Comparison of ENCODE assay signal across 19 mouse cellular contexts in the genomic region with DNA sequence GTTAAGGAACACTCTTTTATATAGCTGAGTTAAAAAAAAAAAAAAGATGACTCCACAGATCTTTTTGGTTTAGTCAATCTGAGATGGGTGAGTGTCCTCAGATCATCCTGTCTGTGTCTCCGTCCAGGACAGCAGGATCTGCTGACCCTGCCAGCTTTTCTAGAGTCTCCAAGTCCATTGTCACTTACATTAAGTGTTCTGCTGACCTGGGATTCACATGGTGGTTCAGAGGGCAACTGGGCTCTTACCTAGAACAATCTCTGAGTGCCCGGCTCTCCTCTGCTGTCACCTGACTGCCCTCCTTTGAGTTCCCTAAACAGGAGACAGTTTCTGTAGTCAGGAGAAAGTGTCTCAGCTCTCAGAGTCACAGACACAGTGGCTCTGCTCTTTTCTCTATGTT.
A peak's percentile ranks its signal among the peaks of the same experiment; 100 is the strongest.
DNase-seq lines count a peak whose midpoint lies in the region; ATAC-seq and TF ChIP-seq lines count a peak whose summit lies in the region.
"Had no signal": no experiment of that assay in that cellular context is flagged by ENCODE, and none has a peak within 500 bp of the region (broad histone marks: within the 10 kb centered on the region; RNA-seq: fewer than 3 reads in every experiment).

No protein-coding gene starts in this region.

- no peak overlapping the region for H3K4me2 ChIP-seq in kidney, embryonic 14.5 days (replicated peaks; ENCODE audit: low read depth, low read length)
- H3K4me2 ChIP-seq in kidney, postnatal 0 days (ENCODE audit: low read length) = no peak overlapping the region
- H3K4me2 ChIP-seq: embryonic facial prominence, embryonic 12.5 days; forebrain, embryonic 12.5 days; heart, embryonic 11.5 days; heart, embryonic 15.5 days had no signal

- no peak for ATAC-seq in kidney, embryonic 14.5 days (ENCODE audit: low FRiP score, low TSS enrichment)
- ATAC-seq in kidney, postnatal 0 days (replicated peaks; ENCODE audit: low FRiP score, low read depth) = 0 out of 2 replicates have a peak, but pooled peaks have one; percentile 16
- ATAC-seq: forebrain, embryonic 16.5 days had no signal

- H3K4me3 ChIP-seq in kidney, embryonic 14.5 days (ENCODE audit: low read length) = no peak overlapping the region
- H3K4me3 ChIP-seq in kidney, postnatal 0 days (replicated peaks; ENCODE audit: low read depth, low read length) = no peak overlapping the region
- H3K4me3 ChIP-seq in olfactory bulb, adult 2 months (ENCODE audit: insufficient read depth, low read depth, low read length) = no peak overlapping the region
- H3K4me3 ChIP-seq: embryonic facial prominence, embryonic 12.5 days; forebrain, embryonic 12.5 days; heart, embryonic 15.5 days; hindbrain, embryonic 10.5 days had no signal

- peak; percentile 68 for DNase-seq in kidney, adult 11 months
- DNase-seq in kidney, postnatal 4 days = no peak
- DNase-seq in kidney, adult 9 months = peak; percentile 69
- no peak for DNase-seq in kidney, postnatal 0 days (ENCODE audit: low spot score)
- DNase-seq in cerebellum, postnatal 25 days = no peak
- DNase-seq: adrenal gland, postnatal 10 days; cerebellum, adult 11 months; cerebellum, adult 8-10 months; cerebellum, postnatal 14 days; gastrocnemius, postnatal 10 days; heart, adult 18-20 months had no signal

- peaks cover 18% of the 10 kb centered on the region for H3K36me3 ChIP-seq in kidney, embryonic 14.5 days (ENCODE audit: control insufficient read depth, insufficient read depth, low read length)
- H3K36me3 ChIP-seq in kidney, postnatal 0 days (ENCODE audit: insufficient read depth, low read length) = peaks cover 16% of the 10 kb centered on the region; the same call in 1 of the 2 replicates
- H3K36me3 ChIP-seq: heart, embryonic 15.5 days had no signal

- WGBS in kidney, embryonic 14.5 days = 85% methylated on average over 2 of the region's 2 CpGs
- WGBS in kidney, postnatal 0 days = 79% methylated on average over 2 of the region's 2 CpGs
- WGBS in olfactory bulb, adult 2 months = 92% methylated on average over 2 of the region's 2 CpGs

- H3K27me3 ChIP-seq in kidney, embryonic 14.5 days (ENCODE audit: control insufficient read depth, insufficient read depth, low read length) = no peaks in the 10 kb centered on the region
- no peaks in the 10 kb centered on the region for H3K27me3 ChIP-seq in kidney, postnatal 0 days (ENCODE audit: insufficient read depth, low read length)
- H3K27me3 ChIP-seq: embryonic facial prominence, embryonic 12.5 days; forebrain, embryonic 12.5 days; heart, embryonic 15.5 days had no signal

- H3K27ac ChIP-seq in kidney, embryonic 14.5 days (ENCODE audit: low read depth, low read length) = no peak overlapping the region
- no peak overlapping the region for H3K27ac ChIP-seq in kidney, postnatal 0 days
- H3K27ac ChIP-seq in olfactory bulb, adult 2 months (ENCODE audit: insufficient read depth, low read depth, low read length) = peak overlapping the region; percentile 99
- H3K27ac ChIP-seq: embryonic facial prominence, embryonic 12.5 days; forebrain, embryonic 12.5 days; heart, embryonic 15.5 days; hindbrain, embryonic 10.5 days had no signal

- no peak for TF ChIP-seq CTCF in kidney, postnatal 0 days (IDR thresholded peaks at IDR 0.05; ENCODE audit: low read depth)
- no peak for TF ChIP-seq CTCF in olfactory bulb, adult 2 months (IDR thresholded peaks at IDR 0.05; ENCODE audit: insufficient read depth, low read depth, low read length)

- no peak overlapping the region for H3K9ac ChIP-seq in kidney, embryonic 14.5 days (ENCODE audit: low read depth, low read length)
- H3K9ac ChIP-seq in kidney, postnatal 0 days (ENCODE audit: low read depth, low read length) = no peak overlapping the region
- H3K9ac ChIP-seq: embryonic facial prominence, embryonic 12.5 days; forebrain, embryonic 12.5 days; heart, embryonic 15.5 days had no signal

- peaks cover 14% of the 10 kb centered on the region for H3K4me1 ChIP-seq in kidney, embryonic 14.5 days (ENCODE audit: control insufficient read depth, insufficient read depth, low read length)
- H3K4me1 ChIP-seq in kidney, postnatal 0 days (replicated peaks; ENCODE audit: insufficient read depth, low read length) = no peaks in the 10 kb centered on the region; the same call in none of the 2 replicates
- peaks cover 57% of the 10 kb centered on the region for H3K4me1 ChIP-seq in olfactory bulb, adult 2 months (ENCODE audit: control insufficient read depth, insufficient read depth, low read length)

- H3K9me3 ChIP-seq in kidney, embryonic 14.5 days (ENCODE audit: control insufficient read depth, low read length) = no peaks in the 10 kb centered on the region
- H3K9me3 ChIP-seq in kidney, postnatal 0 days (replicated peaks; ENCODE audit: low read length) = no peaks in the 10 kb centered on the region
- H3K9me3 ChIP-seq: embryonic facial prominence, embryonic 12.5 days; forebrain, embryonic 12.5 days; heart, embryonic 15.5 days; hindbrain, embryonic 10.5 days had no signal

- no peak for TF ChIP-seq POLR2A in olfactory bulb, adult 2 months (IDR thresholded peaks at IDR 0.05; ENCODE audit: insufficient read depth, low read depth, low read length)

Comparison
In these comparisons a context has a peak if more than half of its experiments do, and no peak if none do; other contexts are left out.
1. DNase-seq: peak in kidney, adult 11 months (single experiment) and kidney, adult 9 months (single experiment); none in kidney, postnatal 4 days (0 of 2), kidney, postnatal 0 days (single experiment) and cerebellum, postnatal 25 days (0 of 2).